Mouse (Mus musculus) bone marrow macrophage, adult 2 months (primary cell): ENCODE measurements around the gene Tmem179.

Experiments
- CTCF ChIP-seq: IDR thresholded peaks from 2 replicates; pipeline ENCODE4 v1.5.1; 2012; ENCODE audit warnings: low read depth, mild to moderate bottlenecking, low read length, moderate library complexity
- POLR2A ChIP-seq: IDR thresholded peaks from 2 replicates; pipeline ENCODE4 v1.6.1; 2012; ENCODE audit warnings: mild to moderate bottlenecking, low read depth, low read length, borderline replicate concordance

- no peak for TF ChIP-seq CTCF
- no peak for TF ChIP-seq POLR2A
These were observed 17.2 kb upstream of the Tmem179 start for GRCm38 (mm10) chr12:112533758-112534157.
